In the genomic region with DNA sequence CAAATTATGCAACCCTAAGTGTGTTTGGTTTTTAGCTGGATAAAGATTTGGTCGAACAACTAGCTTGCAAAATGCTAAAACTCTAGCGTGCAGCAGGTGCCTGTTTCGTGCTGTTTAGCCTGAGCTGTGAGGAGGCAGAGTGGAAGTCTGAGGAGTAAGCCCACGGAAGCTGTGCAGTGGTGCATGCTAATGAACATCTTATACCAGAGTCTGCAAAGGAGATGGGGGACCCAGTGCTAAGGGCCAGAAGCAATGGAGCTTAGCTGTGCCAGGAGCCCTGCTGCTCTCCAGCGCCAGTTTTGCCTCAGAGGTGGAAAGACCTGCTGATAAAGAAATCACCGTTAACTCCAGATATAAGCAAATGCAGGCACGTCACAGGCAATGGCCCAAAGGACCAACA, we compare ENCODE assay signal across 17 mouse cellular contexts.
"Had no signal": no experiment of that assay in that cellular context is flagged by ENCODE, and none has a peak within 500 bp of the region (broad histone marks: within the 10 kb centered on the region; RNA-seq: fewer than 3 reads in every experiment).

No protein-coding gene starts in this region.

- H3K27ac ChIP-seq: heart, adult 2 months; heart, embryonic 13.5 days; heart, embryonic 15.5 days; hindbrain, embryonic 13.5 days; hindbrain, embryonic 15.5 days; hindbrain, postnatal 0 days; kidney, postnatal 0 days; limb, embryonic 13.5 days; limb, embryonic 15.5 days had no signal

- H3K4me3 ChIP-seq: heart, adult 2 months; heart, embryonic 13.5 days; heart, embryonic 15.5 days; hindbrain, embryonic 13.5 days; hindbrain, embryonic 15.5 days; limb, embryonic 13.5 days; limb, embryonic 15.5 days had no signal

- H3K4me1 ChIP-seq: heart, embryonic 13.5 days; heart, embryonic 15.5 days; limb, embryonic 15.5 days had no signal

- H3K36me3 ChIP-seq: heart, embryonic 13.5 days; heart, embryonic 15.5 days; hindbrain, embryonic 13.5 days; hindbrain, embryonic 15.5 days; limb, embryonic 15.5 days had no signal

- H3K9ac ChIP-seq: forebrain, postnatal 0 days; heart, embryonic 13.5 days; heart, embryonic 15.5 days; hindbrain, embryonic 13.5 days; hindbrain, embryonic 15.5 days; limb, embryonic 13.5 days; limb, embryonic 15.5 days had no signal

- H3K9me3 ChIP-seq: heart, embryonic 13.5 days; heart, embryonic 15.5 days; hindbrain, embryonic 15.5 days; limb, embryonic 13.5 days had no signal

- ATAC-seq: forebrain, postnatal 0 days; hindbrain, postnatal 0 days; intestine, embryonic 16.5 days had no signal

- H3K27me3 ChIP-seq: heart, embryonic 13.5 days; heart, embryonic 15.5 days; hindbrain, embryonic 13.5 days; hindbrain, embryonic 15.5 days; limb, embryonic 13.5 days; limb, embryonic 15.5 days had no signal

- DNase-seq: gastrocnemius, postnatal 14 days; gastrocnemius, postnatal 36 days; heart, adult 11 months; layer of hippocampus, adult 9-11 months; layer of hippocampus, postnatal 36 days had no signal

- H3K4me2 ChIP-seq: heart, embryonic 11.5 days; heart, embryonic 13.5 days; heart, embryonic 15.5 days; hindbrain, embryonic 13.5 days; hindbrain, embryonic 15.5 days; limb, embryonic 13.5 days; limb, embryonic 15.5 days had no signal
